Mouse (Mus musculus) heart, embryonic 11.5 days (tissue): ENCODE measurements around the gene H3f3b. TPM values are rescaled to one million over a fixed set of nuclear protein-coding genes. Genes with fewer than 3 reads are reported as not detected.

Experiments
- ATAC-seq: fragments of 200-750 bp; cut with Nextera tagmentation; replicated peaks from 2 replicates; pipeline ENCODE4 v1.8.0; 2017; ENCODE audit warnings: moderate library complexity; ENCODE audit not compliant: insufficient number of reproducible peaks, low FRiP score, low TSS enrichment
- H3K27ac ChIP-seq: fragments of 300-500 bp; sonication (generic); 2 replicates; pipeline ENCODE4 v1.5.1; 2014; ENCODE audit warnings: mild to moderate bottlenecking, low read depth, low read length
- H3K27me3 ChIP-seq: fragments of 300-500 bp; sonication (generic); 2 replicates; pipeline ENCODE4 v1.6.1; 2014; ENCODE audit warnings: mild to moderate bottlenecking, low read length, mixed read lengths; ENCODE audit not compliant: control insufficient read depth, insufficient read depth
- H3K36me3 ChIP-seq: fragments of 300-500 bp; sonication (generic); 2 replicates; pipeline ENCODE4 v1.6.1; 2014; ENCODE audit warnings: mild to moderate bottlenecking, low read length, moderate library complexity, mixed read lengths; ENCODE audit not compliant: control insufficient read depth, insufficient read depth
- H3K4me1 ChIP-seq: fragments of 300-500 bp; sonication (generic); 2 replicates; pipeline ENCODE4 v1.6.1; 2014; ENCODE audit warnings: low read length; ENCODE audit not compliant: control insufficient read depth, insufficient read depth
- H3K4me2 ChIP-seq: fragments of 300-500 bp; sonication (generic); 2 replicates; pipeline ENCODE4 v1.6.1; 2014; ENCODE audit warnings: mild to moderate bottlenecking, moderate library complexity
- H3K4me3 ChIP-seq: fragments of 300-500 bp; sonication (generic); 2 replicates; pipeline ENCODE4 v1.5.1; 2014; ENCODE audit warnings: low read depth, low read length
- H3K9ac ChIP-seq: fragments of 300-500 bp; sonication (generic); 2 replicates; pipeline ENCODE4 v1.6.1; 2014; ENCODE audit warnings: mild to moderate bottlenecking, low read depth, low read length, moderate library complexity
- H3K9me3 ChIP-seq: fragments of 300-500 bp; sonication (generic); replicated peaks from 2 replicates; pipeline ENCODE4 v1.6.1; 2016; ENCODE audit warnings: low read length; ENCODE audit not compliant: control insufficient read depth
- WGBS: fragments of 180-500 bp; shearing (Covaris S2); extraction: QIAGEN DNeasy Blood & Tissue Kit; methylation state at CpG from one replicate; pipeline ENCODE4 v1.1.7; 2014; ENCODE audit not compliant: insufficient replicate concordance; 5-methylcytosine and 5-hydroxymethylcytosine counted together
- polyA plus RNA-seq: library from polyadenylated mRNA; unstranded; fragments of >200 nt; fragmentation: Nextera tagmentation; extraction: Ambion mirVana; gene quantifications from 2 replicates; pipeline ENCODE4 v1.2.1, GENCODE M21; 2014

Gene H3f3b
- polyA plus RNA-seq, 1 experiment from 2014 or later = 757 TPM

DNA sequence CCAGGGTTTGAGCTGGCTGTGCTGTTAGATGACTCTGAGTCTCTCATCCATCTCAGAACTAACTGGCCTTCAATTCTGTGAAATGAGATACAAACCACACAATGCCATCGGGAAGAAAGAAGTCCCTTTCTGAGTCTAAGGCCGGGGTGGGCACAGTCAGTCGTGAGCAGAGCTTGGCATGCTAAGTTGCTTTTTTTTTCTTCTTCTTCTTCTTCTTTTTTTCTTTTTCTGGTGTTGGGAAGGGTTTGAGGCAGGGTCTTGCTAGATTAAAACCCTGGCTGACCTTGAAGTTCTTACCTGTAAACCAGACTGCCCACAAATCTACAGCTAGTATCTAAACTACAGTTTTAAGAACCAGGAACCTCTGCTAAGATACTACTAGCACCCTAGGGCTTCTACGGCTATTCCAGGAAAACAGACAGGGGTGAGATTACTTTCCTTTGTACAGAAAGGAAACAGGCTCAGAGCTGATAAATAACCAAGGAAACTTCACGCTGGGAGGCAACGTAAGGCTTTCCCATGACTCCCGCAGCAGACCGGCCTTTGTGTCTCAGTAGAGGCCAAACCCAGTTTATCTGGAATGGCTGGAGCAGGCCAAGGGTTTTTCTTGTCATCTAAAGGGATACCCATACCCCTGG, 23.5 kb downstream of the H3f3b start:
- Histone ChIP-seq H3K9me3 (no peaks in the 10 kb centered on the region), H3K27ac (peak overlapping the region; percentile 82), H3K9ac (peak overlapping the region; percentile 78), H3K36me3 (peaks cover 9% of the 10 kb centered on the region; the same call in 1 of the 2 replicates), H3K4me2 (peak overlapping the region; percentile 85), H3K27me3 (peaks cover 7% of the 10 kb centered on the region; the same call in 1 of the 2 replicates), H3K4me1 (peaks cover 19% of the 10 kb centered on the region), H3K4me3 (peak overlapping the region; percentile 45)
- WGBS = 29% methylated on average over 8 of the region's 8 CpGs
- ATAC-seq = 0 out of 2 replicates have a peak, but pooled peaks have one; percentile 1

- H3K36me3 ChIP-seq = peaks cover 3% of the 10 kb centered on the region; the same call in 1 of the 2 replicates
- no peak overlapping the region for H3K27ac ChIP-seq
- peaks cover 7% of the 10 kb centered on the region; the same call in 1 of the 2 replicates for H3K27me3 ChIP-seq
- no peaks in the 10 kb centered on the region for H3K9me3 ChIP-seq
- no peak for ATAC-seq
- H3K4me2 ChIP-seq = no peak overlapping the region
- H3K4me3 ChIP-seq = no peak overlapping the region
- 82% methylated on average over 3 of the region's 3 CpGs for WGBS
- H3K9ac ChIP-seq = no peak overlapping the region
- peaks cover 19% of the 10 kb centered on the region for H3K4me1 ChIP-seq
These were observed 24.9 kb downstream of the H3f3b start for GRCm38 (mm10) chr11:116002894-116003293.

DNA sequence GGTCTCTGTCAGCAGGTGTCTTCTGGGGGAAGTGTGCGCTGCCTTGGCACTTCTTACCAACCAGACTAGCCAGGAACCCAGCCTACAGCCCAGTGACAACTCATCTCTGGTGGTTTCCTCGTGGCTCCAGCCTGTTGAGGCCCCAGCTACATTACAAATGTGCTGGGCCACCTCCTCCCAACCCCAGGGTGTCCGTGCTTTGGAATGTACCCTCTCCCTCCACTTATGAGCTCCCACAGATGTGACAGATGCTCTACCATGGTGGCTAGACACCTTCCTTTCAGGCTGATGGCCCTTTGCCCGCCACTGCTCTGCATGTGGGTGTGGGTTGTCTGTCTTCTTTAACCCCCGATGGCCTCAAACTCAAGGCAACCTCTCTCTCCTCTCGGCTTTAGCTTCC, 26.0 kb downstream of the H3f3b start:
- Histone ChIP-seq H3K27me3 (peaks cover 10% of the 10 kb centered on the region; the same call in 1 of the 2 replicates), H3K36me3 (0 out of 2 replicates have a peak, but pooled peaks cover under 1% of the 10 kb centered on the region), H3K4me2 (no peak overlapping the region), H3K4me3 (no peak overlapping the region), H3K9ac (no peak overlapping the region), H3K4me1 (peaks cover 19% of the 10 kb centered on the region), H3K27ac (no peak overlapping the region), H3K9me3 (no peaks in the 10 kb centered on the region)
- 57% methylated on average over 6 of the region's 6 CpGs for WGBS
- ATAC-seq = no peak

DNA sequence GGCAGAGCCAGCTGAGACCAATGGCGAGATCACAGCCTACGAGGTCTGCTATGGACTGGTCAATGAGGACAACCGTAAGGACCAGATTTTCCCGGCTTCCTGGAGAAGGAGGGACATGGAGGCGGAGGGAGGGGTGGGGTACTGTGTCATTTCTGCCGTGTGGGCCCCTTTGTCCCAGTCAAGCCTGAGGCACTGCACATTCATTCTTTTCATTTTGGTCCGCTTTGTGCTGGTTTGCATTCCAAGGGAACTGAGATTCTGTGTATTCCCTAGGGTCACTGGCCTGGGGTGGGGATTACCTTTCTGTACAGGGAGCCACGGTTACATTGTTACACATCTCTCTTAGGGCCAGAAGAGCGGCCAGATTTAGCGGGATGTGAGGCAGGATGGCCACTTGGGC, 27.2 kb downstream of the H3f3b start:
- 0 out of 2 replicates have a peak overlapping the region, but pooled peaks have one; percentile 28 for H3K9ac ChIP-seq
- no peaks in the 10 kb centered on the region for H3K9me3 ChIP-seq
- H3K4me3 ChIP-seq = no peak overlapping the region
- H3K27ac ChIP-seq = no peak overlapping the region
- no peak overlapping the region for H3K4me2 ChIP-seq
- ATAC-seq = no peak
- H3K27me3 ChIP-seq = peaks cover 10% of the 10 kb centered on the region; the same call in 1 of the 2 replicates
- peaks cover 14% of the 10 kb centered on the region for H3K4me1 ChIP-seq
- WGBS = 61% methylated on average over 10 of the region's 10 CpGs
- H3K36me3 ChIP-seq = no peaks in the 10 kb centered on the region

DNA sequence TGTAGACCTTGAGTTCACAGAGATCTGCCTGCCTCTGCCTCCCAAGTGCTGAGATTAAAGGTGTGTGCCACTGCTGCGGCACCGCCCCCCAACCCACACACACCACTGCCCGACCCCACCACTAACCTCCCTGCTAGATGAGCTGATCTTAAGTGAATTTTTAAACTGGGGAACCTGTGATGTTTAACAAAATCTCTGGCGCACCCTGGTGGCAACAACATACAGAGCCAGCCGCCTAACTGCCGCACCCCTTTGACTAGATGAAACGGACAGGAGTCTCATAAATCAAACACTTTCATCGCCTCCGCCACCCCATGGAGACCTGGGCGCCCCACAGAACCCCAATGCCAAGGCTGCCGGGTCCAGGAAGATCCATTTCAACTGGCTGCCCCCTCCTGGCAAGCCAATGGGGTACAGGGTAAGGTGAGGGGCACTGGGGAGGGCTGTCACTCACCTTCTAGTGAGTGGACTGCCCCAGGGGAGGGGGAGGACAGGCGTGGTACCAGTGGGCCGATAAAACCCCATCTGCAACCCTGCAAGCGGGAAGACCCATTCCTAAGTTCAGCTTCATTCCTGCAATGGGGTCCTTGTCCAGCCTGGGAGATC, 28.1 kb downstream of the H3f3b start:
- Histone ChIP-seq H3K4me2 (no peak overlapping the region; the same call in 1 of the 2 replicates), H3K36me3 (no peaks in the 10 kb centered on the region), H3K4me1 (peaks cover 5% of the 10 kb centered on the region; the same call in 1 of the 2 replicates), H3K9me3 (no peaks in the 10 kb centered on the region), H3K9ac (no peak overlapping the region), H3K27ac (no peak overlapping the region), H3K27me3 (peaks cover 10% of the 10 kb centered on the region; the same call in 1 of the 2 replicates), H3K4me3 (no peak overlapping the region)
- 13% methylated on average over 14 of the region's 14 CpGs for WGBS
- ATAC-seq = no peak

GRCm38 (mm10) chr11:115999027-115999426, 28.7 kb downstream of the H3f3b start:
- Histone ChIP-seq H3K27me3 (peaks cover 10% of the 10 kb centered on the region; the same call in 1 of the 2 replicates), H3K36me3 (no peaks in the 10 kb centered on the region), H3K27ac (no peak overlapping the region), H3K4me1 (0 out of 2 replicates have a peak, but pooled peaks cover under 1% of the 10 kb centered on the region), H3K4me3 (no peak overlapping the region), H3K9me3 (no peaks in the 10 kb centered on the region), H3K4me2 (no peak overlapping the region), H3K9ac (no peak overlapping the region)
- WGBS = 61% methylated on average over 7 of the region's 7 CpGs
- no peak; the same call in 1 of the 2 replicates for ATAC-seq

DNA sequence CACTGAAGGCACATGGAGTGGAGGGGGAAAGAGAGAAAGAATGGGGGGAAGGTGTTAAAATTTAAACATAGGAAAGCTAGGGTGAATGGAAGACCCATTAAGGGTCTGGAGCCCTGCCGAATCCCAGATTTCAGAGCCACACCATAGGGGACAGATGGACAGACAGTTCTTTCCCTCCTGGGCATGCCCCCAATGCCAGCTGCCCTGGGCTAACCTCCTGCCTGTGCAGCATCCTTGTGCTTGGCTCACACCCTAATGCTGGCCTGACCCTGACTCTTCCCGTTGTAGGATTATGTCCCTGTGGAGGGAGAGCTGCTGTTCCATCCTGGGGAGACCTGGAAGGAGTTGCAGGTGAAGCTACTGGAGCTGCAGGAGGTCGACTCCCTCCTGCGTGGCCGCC, 30.1 kb downstream of the H3f3b start:
- H3K36me3 ChIP-seq = no peaks in the 10 kb centered on the region
- no peaks in the 10 kb centered on the region for H3K9me3 ChIP-seq
- H3K4me3 ChIP-seq = no peak overlapping the region
- no peaks in the 10 kb centered on the region for H3K4me1 ChIP-seq
- no peak overlapping the region for H3K4me2 ChIP-seq
- H3K9ac ChIP-seq = 0 out of 2 replicates have a peak overlapping the region, but pooled peaks have one; percentile 16
- no peak overlapping the region for H3K27ac ChIP-seq
- no peak for ATAC-seq
- 63% methylated on average over 5 of the region's 5 CpGs for WGBS
- H3K27me3 ChIP-seq = peaks cover 10% of the 10 kb centered on the region; the same call in 1 of the 2 replicates

DNA sequence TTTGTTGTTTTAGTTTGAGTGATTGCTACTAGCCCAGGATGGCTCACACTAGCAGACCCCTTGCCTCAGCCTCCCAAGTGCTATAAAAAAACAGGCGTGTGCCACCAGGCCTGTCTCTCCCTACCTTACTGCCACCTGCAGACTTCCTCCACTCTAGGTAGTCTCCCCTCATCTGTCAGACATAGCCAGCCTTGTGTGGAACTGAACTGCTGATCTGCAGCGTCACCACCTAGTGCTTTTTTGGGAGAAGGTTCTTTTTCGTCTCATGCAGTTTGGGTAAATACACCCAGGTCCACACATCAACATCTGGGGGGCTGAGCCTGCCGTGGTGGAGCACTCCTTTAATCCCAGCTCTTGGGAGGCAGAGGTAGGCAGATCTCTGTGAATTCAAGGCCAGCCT, 30.7 kb downstream of the H3f3b start:
- Histone ChIP-seq H3K4me1 (no peaks in the 10 kb centered on the region), H3K36me3 (no peaks in the 10 kb centered on the region), H3K9me3 (no peaks in the 10 kb centered on the region), H3K27me3 (peaks cover 10% of the 10 kb centered on the region; the same call in 1 of the 2 replicates), H3K9ac (no peak overlapping the region), H3K27ac (no peak overlapping the region), H3K4me3 (no peak overlapping the region), H3K4me2 (no peak overlapping the region)
- no peak for ATAC-seq
- 64% methylated on average over 4 of the region's 4 CpGs for WGBS
